Mouse (Mus musculus) lung, embryonic 15.5 days (tissue): ENCODE data around the gene Amdhd2. TPM values are rescaled to one million over a fixed set of nuclear protein-coding genes. Genes with fewer than 3 reads are reported as not detected.

Source experiments
- ATAC-seq: fragments of 200-750 bp; cut with Nextera tagmentation; 2 replicates; pipeline ENCODE4 v1.8.0; 2017; ENCODE audit warnings: moderate number of reproducible peaks, borderline replicate concordance; ENCODE audit not compliant: low FRiP score, low TSS enrichment; ENCODE audit errors: extremely low read depth
- H3K27ac ChIP-seq: fragments of 300-500 bp; sonication (generic); 2 replicates; pipeline ENCODE4 v1.5.1; 2015; ENCODE audit warnings: moderate library complexity, mild to moderate bottlenecking, inconsistent platforms
- H3K27me3 ChIP-seq: fragments of 300-500 bp; sonication (generic); 2 replicates; pipeline ENCODE4 v1.6.1; 2015; ENCODE audit warnings: inconsistent platforms
- H3K36me3 ChIP-seq: fragments of 300-500 bp; sonication (generic); 2 replicates; pipeline ENCODE4 v1.6.1; 2015; ENCODE audit warnings: inconsistent platforms
- H3K4me1 ChIP-seq: fragments of 300-500 bp; sonication (generic); 2 replicates; pipeline ENCODE4 v1.6.1; 2015; ENCODE audit warnings: inconsistent platforms
- H3K4me2 ChIP-seq: fragments of 300-500 bp; sonication (generic); 2 replicates; pipeline ENCODE4 v1.6.1; 2015; ENCODE audit warnings: inconsistent platforms, mild to moderate bottlenecking, moderate library complexity
- H3K4me3 ChIP-seq: fragments of 300-500 bp; sonication (generic); 2 replicates; pipeline ENCODE4 v1.5.1; 2015; ENCODE audit warnings: mild to moderate bottlenecking, inconsistent platforms
- H3K9ac ChIP-seq: fragments of 300-500 bp; sonication (generic); 2 replicates; pipeline ENCODE4 v1.6.1; 2015; ENCODE audit warnings: inconsistent platforms
- H3K9me3 ChIP-seq: fragments of 300-500 bp; sonication (generic); 2 replicates; pipeline ENCODE4 v1.6.1; 2016; ENCODE audit warnings: inconsistent platforms
- WGBS: fragments of 180-500 bp; shearing (Covaris S2); methylation state at CpG from one replicate; pipeline ENCODE4 v1.1.7; 2015; 5-methylcytosine and 5-hydroxymethylcytosine counted together
- polyA plus RNA-seq: library from polyadenylated mRNA; unstranded; fragments of >200 nt; fragmentation: Nextera tagmentation; extraction: Ambion mirVana; gene quantifications from 2 replicates; pipeline ENCODE4 v1.2.1, GENCODE M21; 2015

Gene Amdhd2
- polyA plus RNA-seq, 1 experiment from 2014 or later = 33.2 TPM

- H3K9ac ChIP-seq = peak overlapping the region; percentile 82
- peaks cover 20% of the 10 kb centered on the region for H3K36me3 ChIP-seq
- WGBS = 54% methylated on average over 7 of the region's 7 CpGs
Observed at GRCm38 (mm10) chr17:24167891-24168505, 4.4 kb upstream of the Amdhd2 start.

GRCm38 (mm10) chr17:24167120-24167519, 3.6 kb upstream of the Amdhd2 start:
- no peak for ATAC-seq
- Histone ChIP-seq H3K4me2 (peak overlapping the region; percentile 85; the same call in 1 of the 2 replicates), H3K27ac (no peak overlapping the region), H3K4me3 (0 out of 2 replicates have a peak overlapping the region, but pooled peaks have one; percentile 92), H3K36me3 (peaks cover 20% of the 10 kb centered on the region), H3K9me3 (no peaks in the 10 kb centered on the region), H3K4me1 (peaks cover 36% of the 10 kb centered on the region), H3K27me3 (no peaks in the 10 kb centered on the region), H3K9ac (0 out of 2 replicates have a peak overlapping the region, but pooled peaks have one; percentile 10)
- 79% methylated on average over 6 of the region's 6 CpGs for WGBS

More at GRCm38 (mm10) chr17:24167891-24168505, 4.4 kb upstream of the Amdhd2 start:
- H3K9me3 ChIP-seq = no peaks in the 10 kb centered on the region
- H3K4me3 ChIP-seq = peak overlapping the region; percentile 92
- peak overlapping the region; percentile 97; the same call in 1 of the 2 replicates for H3K27ac ChIP-seq
- H3K4me2 ChIP-seq = peak overlapping the region; percentile 85
- H3K27me3 ChIP-seq = no peaks in the 10 kb centered on the region
- ATAC-seq = no peak
- peaks cover 29% of the 10 kb centered on the region for H3K4me1 ChIP-seq

DNA sequence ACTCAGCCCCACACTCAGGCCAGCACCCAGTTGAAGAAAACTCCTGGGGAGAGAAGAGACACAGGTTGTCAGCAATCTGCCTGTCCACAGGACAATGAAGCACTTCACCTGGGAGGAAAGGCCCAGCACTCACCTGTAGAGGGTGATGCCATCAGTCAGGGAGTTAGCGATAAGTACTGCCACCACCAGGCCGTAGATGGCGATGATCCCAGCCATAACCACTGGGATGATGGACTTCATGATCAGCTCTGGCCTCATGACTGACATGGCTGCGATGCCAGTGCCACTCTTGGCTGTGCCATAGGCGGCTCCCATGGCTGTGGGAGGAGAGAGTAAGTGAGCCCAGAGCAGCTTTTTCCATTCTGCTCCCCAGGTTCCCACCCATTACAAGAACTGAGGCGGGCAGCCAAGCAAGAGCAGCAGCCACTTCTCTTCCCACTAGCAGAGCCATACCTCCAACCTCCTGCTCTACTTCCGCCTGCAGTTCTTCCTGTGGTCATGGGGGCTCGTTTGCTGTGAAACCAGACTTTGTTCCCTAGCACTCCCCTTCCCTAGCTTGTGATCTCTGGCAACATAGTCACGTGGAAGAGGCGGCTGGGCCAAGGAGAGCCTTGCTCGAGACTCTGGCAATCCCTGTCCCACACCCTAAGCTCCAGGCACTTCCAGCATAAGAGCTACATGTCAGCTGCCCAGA, 1.1 kb upstream of the Amdhd2 start:
- Histone ChIP-seq H3K36me3 (peaks cover 20% of the 10 kb centered on the region), H3K9ac (no peak overlapping the region), H3K4me3 (no peak overlapping the region), H3K27ac (no peak overlapping the region), H3K4me2 (no peak overlapping the region), H3K4me1 (peaks cover 29% of the 10 kb centered on the region), H3K9me3 (no peaks in the 10 kb centered on the region), H3K27me3 (no peaks in the 10 kb centered on the region)
- 79% methylated on average over 11 of the region's 11 CpGs for WGBS
- no peak for ATAC-seq

DNA sequence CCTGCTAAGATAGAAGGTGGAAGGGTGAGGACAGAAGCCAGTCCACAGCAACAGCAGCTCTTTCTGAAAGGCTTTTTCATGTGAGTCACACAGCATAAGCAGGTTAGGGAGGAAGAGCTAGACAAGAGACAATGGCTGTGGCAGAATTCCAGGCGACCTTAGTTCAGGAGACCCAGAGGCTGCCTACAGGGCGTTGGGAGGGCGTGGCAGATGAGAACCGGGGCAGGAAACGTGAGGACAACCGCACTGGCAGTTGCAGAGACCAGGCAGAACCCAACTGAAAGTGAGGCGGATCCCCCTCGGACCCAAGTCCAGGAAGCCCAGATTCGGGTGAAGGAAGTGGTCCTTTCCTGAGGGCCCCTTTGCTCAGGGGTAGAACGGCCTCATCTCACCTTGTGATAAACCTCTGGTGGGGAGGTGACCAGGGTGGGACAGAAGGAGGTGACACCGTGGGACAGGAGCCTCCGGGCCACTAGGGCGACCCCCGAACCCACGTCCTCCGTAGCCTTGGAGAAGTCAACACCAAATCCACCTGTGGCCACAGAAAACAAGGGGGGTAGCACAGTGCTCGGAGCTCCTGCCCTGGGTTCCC, 886 bp downstream of the Amdhd2 start:
- Histone ChIP-seq H3K4me2 (peak overlapping the region; percentile 95), H3K27me3 (no peaks in the 10 kb centered on the region), H3K36me3 (peaks cover 20% of the 10 kb centered on the region), H3K9ac (peak overlapping the region; percentile 77), H3K4me3 (peak overlapping the region; percentile 65), H3K4me1 (peaks cover 21% of the 10 kb centered on the region), H3K27ac (peak overlapping the region; percentile 70), H3K9me3 (no peaks in the 10 kb centered on the region)
- ATAC-seq = no peak
- 17% methylated on average over 17 of the region's 17 CpGs for WGBS

- Histone ChIP-seq H3K27ac (no peak overlapping the region), H3K9ac (no peak overlapping the region), H3K4me3 (no peak overlapping the region), H3K4me1 (peaks cover 9% of the 10 kb centered on the region), H3K36me3 (peaks cover 8% of the 10 kb centered on the region), H3K27me3 (no peaks in the 10 kb centered on the region), H3K9me3 (no peaks in the 10 kb centered on the region), H3K4me2 (no peak overlapping the region)
- no peak for ATAC-seq
- WGBS = 81% methylated on average over 5 of the region's 5 CpGs
Observed at GRCm38 (mm10) chr17:24161466-24161865, 2.1 kb downstream of the Amdhd2 start.

GRCm38 (mm10) chr17:24157526-24157925, 6.0 kb downstream of the Amdhd2 start:
- H3K27ac ChIP-seq = no peak overlapping the region
- ATAC-seq = 0 out of 2 replicates have a peak, but pooled peaks have one; percentile 4
- H3K4me3 ChIP-seq = no peak overlapping the region
- no peaks in the 10 kb centered on the region for H3K36me3 ChIP-seq
- H3K9me3 ChIP-seq = no peaks in the 10 kb centered on the region
- H3K4me2 ChIP-seq = no peak overlapping the region
- no peaks in the 10 kb centered on the region for H3K27me3 ChIP-seq
- no peak overlapping the region for H3K9ac ChIP-seq
- peaks cover 2% of the 10 kb centered on the region for H3K4me1 ChIP-seq
- 91% methylated on average over 4 of the region's 4 CpGs for WGBS

- ATAC-seq = no peak
- Histone ChIP-seq H3K9me3 (no peaks in the 10 kb centered on the region), H3K9ac (no peak overlapping the region), H3K36me3 (no peaks in the 10 kb centered on the region), H3K4me3 (no peak overlapping the region), H3K27ac (no peak overlapping the region), H3K27me3 (no peaks in the 10 kb centered on the region), H3K4me1 (peaks cover 4% of the 10 kb centered on the region), H3K4me2 (no peak overlapping the region)
- 91% methylated on average over 6 of the region's 6 CpGs for WGBS
Observed at GRCm38 (mm10) chr17:24157121-24157520, 6.4 kb downstream of the Amdhd2 start.

DNA sequence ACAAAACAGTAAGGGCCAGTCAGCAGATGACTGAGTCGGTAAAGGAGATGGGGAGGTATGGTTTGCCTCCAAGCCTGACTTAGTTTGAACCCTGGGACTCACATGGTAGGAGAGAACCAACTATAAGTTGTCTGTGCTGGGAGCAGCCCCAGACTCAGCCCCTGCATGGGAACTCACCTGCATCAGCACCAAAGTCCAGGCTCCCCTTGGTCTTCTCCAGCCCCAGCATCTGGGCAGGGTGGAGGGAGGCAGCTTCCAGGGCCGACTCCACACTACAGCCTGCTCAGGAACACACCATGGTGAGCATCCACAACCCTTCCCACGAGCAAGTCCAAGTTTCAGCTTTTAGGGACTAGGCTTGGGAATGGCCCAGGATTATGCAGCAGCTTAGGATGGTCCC, 7.2 kb downstream of the Amdhd2 start:
- no peak overlapping the region for H3K27ac ChIP-seq
- H3K4me3 ChIP-seq = no peak overlapping the region
- 78% methylated on average over 3 of the region's 3 CpGs for WGBS
- no peaks in the 10 kb centered on the region for H3K9me3 ChIP-seq
- no peaks in the 10 kb centered on the region for H3K27me3 ChIP-seq
- no peaks in the 10 kb centered on the region for H3K36me3 ChIP-seq
- no peak overlapping the region for H3K4me2 ChIP-seq
- no peak overlapping the region for H3K9ac ChIP-seq
- no peak for ATAC-seq
- peaks cover 12% of the 10 kb centered on the region for H3K4me1 ChIP-seq

- no peak overlapping the region for H3K4me3 ChIP-seq
- no peak for ATAC-seq
- no peaks in the 10 kb centered on the region for H3K27me3 ChIP-seq
- H3K36me3 ChIP-seq = no peaks in the 10 kb centered on the region
- no peak overlapping the region for H3K27ac ChIP-seq
- H3K9me3 ChIP-seq = no peaks in the 10 kb centered on the region
- peaks cover 15% of the 10 kb centered on the region for H3K4me1 ChIP-seq
- 95% methylated on average over 9 of the region's 9 CpGs for WGBS
- H3K9ac ChIP-seq = no peak overlapping the region
- H3K4me2 ChIP-seq = no peak overlapping the region
Observed at GRCm38 (mm10) chr17:24155742-24156141, 7.8 kb downstream of the Amdhd2 start.

DNA sequence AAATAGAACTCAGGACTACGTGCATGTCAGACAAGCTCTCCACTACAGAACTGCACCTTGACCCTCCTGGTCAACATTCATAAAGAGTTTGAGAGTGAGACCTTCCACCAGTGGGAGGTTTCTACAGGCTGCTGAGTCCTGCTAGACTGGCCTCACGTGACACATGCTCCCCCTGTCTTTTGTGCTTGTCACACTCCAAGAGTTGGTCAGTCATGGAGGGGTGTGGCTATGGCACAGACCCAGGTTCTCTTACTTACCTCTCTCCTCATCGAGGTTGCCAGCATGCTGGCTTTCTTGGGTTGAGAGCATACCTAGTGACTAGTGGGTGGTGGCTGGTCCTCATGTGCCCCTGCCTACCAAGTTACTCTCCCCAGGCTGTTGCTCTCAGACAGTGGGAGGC, 9.1 kb downstream of the Amdhd2 start:
- Histone ChIP-seq H3K9me3 (no peaks in the 10 kb centered on the region), H3K9ac (no peak overlapping the region), H3K27me3 (no peaks in the 10 kb centered on the region), H3K4me1 (peaks cover 15% of the 10 kb centered on the region), H3K4me3 (no peak overlapping the region), H3K36me3 (no peaks in the 10 kb centered on the region), H3K27ac (no peak overlapping the region), H3K4me2 (no peak overlapping the region)
- ATAC-seq = no peak
- WGBS = 62% methylated on average over 3 of the region's 3 CpGs

- H3K9ac ChIP-seq = peak overlapping the region; percentile 49
- no peaks in the 10 kb centered on the region for H3K27me3 ChIP-seq
- peak overlapping the region; percentile 45 for H3K4me3 ChIP-seq
- no peaks in the 10 kb centered on the region for H3K36me3 ChIP-seq
- peaks cover 15% of the 10 kb centered on the region for H3K4me1 ChIP-seq
- peak; percentile 87 for ATAC-seq
- H3K9me3 ChIP-seq = no peaks in the 10 kb centered on the region
- H3K4me2 ChIP-seq = peak overlapping the region; percentile 90
- under 1% methylated on average over 26 of the region's 26 CpGs for WGBS
- H3K27ac ChIP-seq = no peak overlapping the region
Observed at GRCm38 (mm10) chr17:24151890-24152563, 11.5 kb downstream of the Amdhd2 start.
